Mouse (Mus musculus): Measurements from ENCODE around the gene Misp.

The Misp gene

DNA sequence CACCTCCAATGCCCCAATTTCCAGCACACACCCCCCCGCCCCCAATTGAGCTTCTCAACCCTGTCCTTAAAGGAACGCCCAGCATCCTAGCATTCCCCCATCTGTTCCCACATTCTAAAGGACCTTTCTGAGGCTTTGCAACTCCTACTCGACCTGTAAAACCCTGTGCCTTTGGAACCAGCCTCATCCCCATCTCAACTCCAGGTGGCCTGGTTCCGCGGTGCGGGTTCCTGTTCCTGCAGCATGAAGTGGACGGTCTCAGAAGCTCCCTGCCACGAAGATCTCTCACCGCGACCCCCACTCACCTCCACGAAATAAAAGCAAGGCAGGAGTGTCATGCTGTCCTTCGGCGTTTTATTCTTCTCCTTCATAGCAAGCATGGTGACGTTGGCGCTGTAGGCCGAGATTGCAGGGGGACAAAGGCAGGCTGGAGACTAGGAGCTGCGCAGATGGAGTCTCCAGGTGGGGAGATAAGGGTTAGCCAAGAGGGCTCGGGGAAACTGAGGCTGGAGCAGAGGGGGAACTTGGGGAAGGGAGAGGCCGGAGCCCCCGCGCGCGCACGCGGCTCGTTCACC is 53.0 kb downstream of the Misp start:
- in situ Hi-C loops (cut with MseI, MboI): no loop called here

DNA sequence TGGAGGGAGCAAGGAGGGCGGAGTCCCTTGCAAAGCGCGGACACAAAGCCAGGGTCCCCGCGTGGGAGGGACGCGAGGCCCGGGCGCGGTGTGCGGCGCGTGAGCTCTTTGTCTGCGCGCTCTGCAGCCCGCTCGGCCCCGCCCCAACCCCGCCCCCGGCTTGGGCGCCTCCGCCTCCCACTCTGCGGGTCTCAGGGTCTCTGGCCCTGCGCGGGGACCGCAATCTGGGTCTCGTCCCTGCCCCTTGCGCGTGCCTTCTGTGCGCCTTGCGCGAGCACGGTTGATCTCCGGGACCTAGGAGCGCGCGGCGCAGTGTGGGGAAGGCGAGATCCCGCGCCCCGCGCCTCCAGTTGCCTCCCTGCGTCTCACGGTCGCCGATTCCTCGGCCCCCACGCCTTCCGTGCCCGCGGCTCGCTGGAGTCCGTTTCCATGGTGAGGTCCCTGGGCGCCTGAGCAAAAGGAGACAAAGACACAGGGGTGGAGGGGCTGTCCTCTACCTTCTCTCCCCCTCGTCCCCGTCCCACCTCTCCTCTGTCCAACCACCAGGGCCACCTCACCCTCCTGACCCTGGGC is 53.6 kb downstream of the Misp start, which contains the start of the genes Prtn3 and Plppr3:
Gene Prtn3 (plus strand): TSS at position 187 of the 573 bp plus-strand sequence.
Gene Plppr3 (minus strand): TSS at position 345 of the 573 bp plus-strand sequence.
- in situ Hi-C loops (cut with MseI, MboI): no loop called here

GRCm38 (mm10) chr10:79877174-79877573 is 56.4 kb downstream of the Misp start:
- in situ Hi-C loops (cut with MseI, MboI): no loop called here

GRCm38 (mm10) chr10:79877757-79878156 is 57.0 kb downstream of the Misp start:
- in situ Hi-C loops (cut with MseI, MboI): no loop called here

DNA sequence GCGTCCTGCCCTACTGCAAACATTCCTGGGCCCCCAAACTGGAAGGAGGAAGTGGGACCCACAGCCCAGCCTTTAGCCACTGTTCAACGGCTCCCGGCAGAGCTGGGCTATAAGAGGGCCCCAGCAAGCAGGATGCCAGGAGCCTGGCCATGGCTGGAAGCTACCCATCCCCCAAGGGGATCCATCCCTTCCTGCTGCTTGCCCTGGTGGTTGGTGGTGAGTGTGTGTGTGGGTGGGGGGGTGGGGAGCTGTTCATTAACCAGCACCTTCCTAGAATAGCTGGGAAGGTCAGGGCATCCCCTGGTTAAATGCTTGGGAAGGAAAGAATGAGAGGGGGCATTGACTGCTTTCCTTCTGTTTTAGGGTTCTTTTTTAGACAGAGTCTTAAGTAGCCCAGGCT is 58.7 kb downstream of the Misp start:
- in situ Hi-C loops (cut with MseI, MboI): no loop called here

Measured in mouse trophoblast stem cell (cell line).